Mouse (Mus musculus) heart, adult 8-10 months (tissue): ENCODE measurements at regions not wholly inside any gene's neighbourhood (a gene's known extent, or its start where the extent isn't known, plus 50 kb on each side); places are given as distances from the start of the nearest gene placed in this dataset.
"Not testable (repeated sequence)": the region's sequence is repeated elsewhere in the genome, so short reads cannot be mapped to it uniquely, and the experiment has no call there.

ENCODE experiments used
- DNase-seq: peaks from one replicate; pipeline ENCODE4 v3.0.0; 2022; ENCODE audit warnings: low spot score

- no peak for DNase-seq
These were observed 314.5 kb downstream of the Tlr4 start for GRCm38 (mm10) chr4:67141896-67142295.

- no peak for DNase-seq
These were observed 321.1 kb downstream of the Tlr4 start for GRCm38 (mm10) chr4:67148521-67148920.

- no peak for DNase-seq
These were observed 335.3 kb downstream of the Tlr4 start for GRCm38 (mm10) chr4:67162673-67163072.

- DNase-seq: no peak
These were observed 340.3 kb downstream of the Tlr4 start for GRCm38 (mm10) chr4:67167720-67168119.

GRCm38 (mm10) chr4:67187725-67188510 lies 360.5 kb downstream of the Tlr4 start:
- no peak for DNase-seq

GRCm38 (mm10) chr4:67190536-67190935 lies 363.2 kb downstream of the Tlr4 start:
- DNase-seq: no peak

- DNase-seq: no peak
These were observed 367.0 kb downstream of the Tlr4 start for GRCm38 (mm10) chr4:67194425-67194824.

GRCm38 (mm10) chr4:67196907-67197306 lies 369.5 kb downstream of the Tlr4 start:
- DNase-seq: no peak

- DNase-seq: peak; percentile 19
These were observed 381.0 kb downstream of the Tlr4 start for GRCm38 (mm10) chr4:67208406-67208805.

- no peak for DNase-seq
These were observed 386.0 kb downstream of the Tlr4 start for GRCm38 (mm10) chr4:67213363-67213762.

- no peak for DNase-seq
These were observed 397.1 kb downstream of the Tlr4 start for GRCm38 (mm10) chr4:67224533-67224932.

- DNase-seq: no peak
These were observed 401.8 kb downstream of the Tlr4 start for GRCm38 (mm10) chr4:67229214-67229613.

- no peak for DNase-seq
These were observed 446.2 kb downstream of the Tlr4 start for GRCm38 (mm10) chr4:67273553-67273952.

GRCm38 (mm10) chr4:67301020-67301419 lies 473.6 kb downstream of the Tlr4 start:
- no peak for DNase-seq

GRCm38 (mm10) chr4:67301740-67302139 lies 474.4 kb downstream of the Tlr4 start:
- DNase-seq: no peak

- not testable (repeated sequence) for DNase-seq
These were observed 492.7 kb downstream of the Tlr4 start for GRCm38 (mm10) chr4:67320098-67320497.
